Mouse (Mus musculus) liver, adult 2 months (tissue): ENCODE results near the gene Pdzd9.

Experiments
- CTCF ChIP-seq: fragments of 200-500 bp; IDR thresholded peaks from 2 replicates; pipeline ENCODE4 v1.5.1; 2011; ENCODE audit warnings: low read depth, low read length, control low read depth
- POLR2A ChIP-seq: fragments of 200-500 bp; IDR thresholded peaks from 2 replicates; pipeline ENCODE4 v1.6.1; 2011; ENCODE audit warnings: low read length, control low read depth; ENCODE audit not compliant: insufficient read depth; ENCODE audit errors: extremely low read depth

GRCm38 (mm10) chr7:120620075-120620771 lies 49.9 kb downstream of the Pdzd9 start:
- TF ChIP-seq CTCF (no peak), POLR2A (no peak)
